Mouse (Mus musculus) kidney, adult 10 weeks (tissue): ENCODE results near the gene Atoh1. TPM values are rescaled to one million over a fixed set of nuclear protein-coding genes. Genes with fewer than 3 reads are reported as not detected.

Source experiments
- polyA plus RNA-seq: library from polyadenylated mRNA; stranded (reverse); fragments of 350-450 nt; fragmentation: Illumina TruSeq; extraction: RNeasy Lipid Tissue Mini Kit (QIAGEN cat#74804); gene quantifications from one replicate; pipeline ENCODE4 v1.2.3, GENCODE M21; 2014; ENCODE audit warnings: low read depth, low replicate concordance

Gene Atoh1
- polyA plus RNA-seq = not detected

DNA sequence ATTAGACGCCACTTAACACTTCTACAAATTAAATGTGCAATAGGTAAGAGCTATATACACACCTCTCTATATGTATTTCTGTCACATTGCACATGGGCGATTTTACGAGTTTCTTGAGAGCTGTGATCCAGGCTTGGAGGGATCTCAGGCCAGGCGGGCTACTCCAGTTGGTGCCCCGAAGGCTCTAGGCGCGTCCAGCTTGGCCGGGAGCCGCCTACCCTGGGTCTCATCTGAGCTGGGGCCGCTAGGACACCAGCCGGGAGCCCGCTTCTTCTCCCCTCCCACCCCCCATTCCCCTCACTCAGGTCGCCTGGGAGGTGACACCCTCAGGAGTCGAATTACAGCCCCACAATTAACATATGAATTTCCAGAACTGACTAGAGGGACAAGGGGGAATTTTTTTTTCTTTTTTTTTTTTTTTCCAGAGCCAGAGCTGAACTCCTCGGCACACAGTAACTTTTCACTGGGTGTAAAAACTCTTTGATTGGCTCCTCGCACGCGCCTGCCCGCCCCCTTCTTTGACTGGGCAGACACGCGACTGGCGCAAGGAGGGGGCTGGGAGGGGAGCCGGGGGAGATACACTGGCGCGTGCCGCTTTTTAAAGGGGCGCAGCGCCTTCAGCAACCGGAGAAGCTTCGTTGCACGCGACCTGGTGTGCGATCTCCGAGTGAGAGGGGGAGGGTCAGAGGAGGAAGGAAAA, at the start of gene Atoh1:
Gene Atoh1 (plus strand): TSS at position 627 of the 700 bp plus-strand sequence.

